Mouse (Mus musculus) small intestine, adult 2 months (tissue): ENCODE data around the gene Snip1.

ENCODE experiments used
- CTCF ChIP-seq: fragments of 200-500 bp; IDR thresholded peaks from 2 replicates; pipeline ENCODE4 v1.5.1; 2012; ENCODE audit warnings: low read depth, mild to moderate bottlenecking, control low read depth, inconsistent platforms, low read length, moderate library complexity, mixed read lengths; ENCODE audit not compliant: insufficient replicate concordance, insufficient read length; ENCODE audit errors: extremely low read depth
- POLR2A ChIP-seq: fragments of 200-500 bp; IDR thresholded peaks from 2 replicates; pipeline ENCODE4 v1.6.1; 2012; ENCODE audit warnings: low read depth, mild to moderate bottlenecking, control low read depth, inconsistent platforms, low read length, moderate library complexity

DNA sequence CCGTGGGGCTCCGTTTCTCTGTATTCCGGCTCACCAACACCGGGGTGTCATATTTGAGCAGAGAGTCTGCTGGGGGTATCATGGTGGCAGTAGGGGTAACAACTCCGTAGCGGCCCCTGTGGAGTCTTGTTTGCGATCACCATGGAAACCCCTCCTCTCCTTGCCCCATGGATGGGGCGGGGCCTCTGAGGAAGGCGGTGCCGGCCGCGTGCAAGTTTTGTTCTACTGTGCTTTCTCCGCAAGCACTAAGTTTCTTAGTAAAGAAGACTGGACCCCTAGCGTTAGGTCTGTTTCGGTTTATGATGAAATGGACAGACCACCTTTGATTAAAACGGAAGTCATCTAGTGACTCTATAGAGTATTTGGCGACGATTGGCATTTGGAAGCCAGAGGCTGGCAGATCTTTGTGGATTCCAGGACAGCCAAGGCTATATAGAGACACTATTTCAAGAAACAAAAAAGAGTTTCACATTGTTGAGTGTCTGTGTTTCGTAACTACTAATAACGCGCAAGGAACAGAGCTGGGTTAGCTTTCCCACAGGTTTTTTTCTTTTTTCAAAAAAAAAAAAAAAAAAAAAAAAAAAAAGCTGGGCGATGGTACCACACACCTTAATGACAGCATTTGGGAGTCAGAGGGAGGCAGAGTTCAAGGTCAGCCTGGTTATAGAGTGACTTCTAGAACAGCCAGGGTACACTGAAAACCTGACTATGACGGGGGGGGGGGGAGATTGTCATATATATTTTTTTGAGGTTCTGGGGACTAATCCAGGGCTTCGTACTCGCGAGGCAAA lies 760 bp upstream of the Snip1 start, which contains the start of gene Dnali1:
- no peak for TF ChIP-seq CTCF
- no peak for TF ChIP-seq POLR2A
